Mouse (Mus musculus) c-Kit-positive CD71-negative TER-119-negative erythroid progenitor cells, embryonic 14.5 days (primary cell): ENCODE data around the gene Znhit2.
"Not testable (repeated sequence)": the region's sequence is repeated elsewhere in the genome, so short reads cannot be mapped to it uniquely, and the experiment has no call there.

Experiments used
- DNase-seq: peaks from one replicate; pipeline ENCODE4 v3.0.0-alpha.2; 2013; ENCODE audit warnings: low read depth

The Znhit2 gene

DNA sequence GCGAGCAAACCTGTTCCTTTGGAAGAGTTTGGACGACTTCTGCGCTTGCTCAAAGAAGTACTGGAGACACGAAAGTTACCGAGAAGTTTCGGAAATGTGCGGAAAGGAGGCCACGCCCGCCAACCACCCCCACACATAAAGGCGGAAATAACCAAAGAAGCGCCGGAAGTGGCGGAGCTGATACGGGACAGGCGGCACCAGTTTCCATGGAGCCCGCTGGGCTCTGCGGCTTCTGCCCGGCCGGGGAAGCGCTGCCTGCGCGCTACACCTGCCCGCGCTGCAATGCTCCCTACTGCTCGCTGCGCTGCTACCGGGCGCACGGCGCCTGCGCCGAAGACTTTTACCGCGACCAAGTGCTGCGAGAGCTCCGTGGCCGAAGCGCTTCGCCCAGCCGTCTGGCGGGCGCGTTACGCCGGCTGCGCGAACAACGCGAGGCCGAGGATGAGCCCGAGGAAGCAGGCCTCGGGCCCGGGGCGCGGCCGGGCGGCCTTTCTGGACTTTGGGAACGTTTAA is at the start of gene Znhit2:
TSS of gene Znhit2 (plus strand) at position 172 of the 513 bp plus-strand sequence.
- peak; percentile 92 for DNase-seq

DNA sequence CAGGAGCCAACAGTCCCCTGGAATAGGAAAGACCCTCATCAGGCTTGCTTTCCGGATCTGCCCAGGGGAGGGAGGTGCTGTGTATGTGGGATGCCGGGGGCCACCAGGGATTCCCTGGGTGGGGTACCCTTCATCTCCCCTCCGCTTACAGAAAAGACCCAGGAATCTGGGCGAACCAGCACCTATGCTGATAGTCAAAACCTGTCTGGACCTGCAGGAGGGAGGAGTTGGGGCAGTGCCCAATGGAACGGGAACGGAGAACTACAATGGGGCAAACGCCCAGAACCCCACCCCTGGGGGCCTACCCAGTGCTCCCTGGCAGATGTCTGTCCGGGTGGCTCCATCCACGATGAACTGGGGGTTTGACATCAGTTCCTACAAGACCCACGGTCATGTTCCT is 47.3 kb upstream of the Znhit2 start:
- DNase-seq, result no peak

DNA sequence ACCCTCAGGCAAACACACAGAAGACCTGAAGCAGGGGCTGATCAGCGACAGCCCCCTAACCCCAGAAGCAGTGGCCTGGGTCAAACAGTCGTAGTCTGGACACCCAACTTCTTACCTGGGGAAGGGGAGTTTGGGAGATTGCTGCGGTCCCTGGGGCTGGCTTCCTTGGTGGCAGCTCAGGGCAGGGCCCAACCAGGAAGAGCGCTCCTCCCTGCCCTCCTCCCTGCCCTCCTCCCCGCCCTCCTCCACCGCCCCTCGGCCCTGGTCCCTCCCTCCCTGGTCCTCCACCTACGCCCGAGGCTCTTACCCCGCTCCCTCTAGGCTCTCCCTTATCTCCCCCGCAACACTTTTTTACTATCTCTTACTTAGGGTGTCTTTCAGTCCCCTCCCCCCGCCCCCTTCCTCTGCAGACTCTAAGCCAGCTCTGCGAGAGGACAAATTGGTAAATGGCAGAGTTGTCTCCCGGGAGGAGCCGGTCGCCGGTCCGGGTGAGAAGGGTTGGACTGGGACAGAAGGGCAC is 45.9 kb upstream of the Znhit2 start:
- peak; percentile 52 for DNase-seq

DNA sequence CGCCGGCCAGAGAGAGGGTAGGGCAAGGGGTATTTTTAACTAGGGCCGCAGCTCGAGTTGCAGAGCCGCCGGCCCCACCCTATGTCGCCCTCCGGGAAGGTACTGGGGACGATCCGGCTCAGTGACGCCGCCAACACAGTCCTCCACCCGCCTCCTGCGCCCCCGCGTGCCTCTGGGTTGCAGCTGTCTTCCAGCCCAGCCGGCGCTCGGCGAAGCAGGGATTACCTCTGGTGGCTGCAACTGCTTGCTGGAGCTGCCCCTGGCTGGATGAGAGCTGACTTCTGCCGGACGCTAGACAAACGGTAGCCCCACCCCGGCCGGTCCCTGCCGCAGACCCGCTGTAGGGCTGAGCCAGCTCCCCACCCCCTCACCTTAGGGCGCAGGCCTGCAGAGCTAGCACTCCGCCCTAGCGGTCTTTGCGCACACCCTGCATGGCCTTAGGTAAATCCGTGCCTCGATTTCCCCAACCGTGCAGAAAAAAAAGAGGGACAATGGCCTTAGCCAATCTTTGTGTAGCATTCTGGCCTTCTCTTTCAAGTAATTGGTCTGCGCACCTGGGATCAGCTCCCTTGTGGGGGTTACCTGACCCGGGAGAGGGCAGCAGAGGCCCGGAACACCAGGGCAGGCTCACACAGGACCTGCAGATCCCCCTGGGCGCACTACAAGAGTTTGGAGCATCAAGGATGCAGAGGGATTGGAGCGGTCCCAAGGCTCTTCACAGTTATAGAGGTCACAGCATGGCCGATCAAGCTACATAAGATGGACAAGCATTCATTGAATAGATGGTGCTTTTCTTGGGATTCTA is 45.3 kb upstream of the Znhit2 start, which contains the start of gene Capn1:
TSS of gene Capn1 (minus strand) at position 387 of the 805 bp plus-strand sequence.
- peak; percentile 49 for DNase-seq

DNA sequence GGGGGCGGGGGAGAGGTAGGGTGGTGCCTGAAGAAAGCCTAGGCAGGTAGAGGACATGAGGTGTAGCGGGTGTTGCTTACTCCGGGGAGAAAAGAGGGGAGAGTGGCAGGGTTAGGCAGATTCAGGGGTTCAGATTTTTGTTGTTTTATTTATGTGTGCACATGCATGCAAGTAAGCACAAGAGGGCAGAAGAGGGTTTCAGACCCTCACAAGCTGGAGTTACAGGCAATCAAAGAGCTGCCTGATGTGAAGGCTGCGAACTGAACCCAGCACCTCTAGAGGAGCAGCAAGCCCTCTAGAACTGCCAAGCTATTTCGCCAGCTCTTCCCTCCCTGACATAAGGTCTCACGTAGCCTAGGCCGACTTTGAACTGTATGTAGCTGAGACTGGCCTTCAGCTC is 44.5 kb upstream of the Znhit2 start:
- DNase-seq, result no peak

DNA sequence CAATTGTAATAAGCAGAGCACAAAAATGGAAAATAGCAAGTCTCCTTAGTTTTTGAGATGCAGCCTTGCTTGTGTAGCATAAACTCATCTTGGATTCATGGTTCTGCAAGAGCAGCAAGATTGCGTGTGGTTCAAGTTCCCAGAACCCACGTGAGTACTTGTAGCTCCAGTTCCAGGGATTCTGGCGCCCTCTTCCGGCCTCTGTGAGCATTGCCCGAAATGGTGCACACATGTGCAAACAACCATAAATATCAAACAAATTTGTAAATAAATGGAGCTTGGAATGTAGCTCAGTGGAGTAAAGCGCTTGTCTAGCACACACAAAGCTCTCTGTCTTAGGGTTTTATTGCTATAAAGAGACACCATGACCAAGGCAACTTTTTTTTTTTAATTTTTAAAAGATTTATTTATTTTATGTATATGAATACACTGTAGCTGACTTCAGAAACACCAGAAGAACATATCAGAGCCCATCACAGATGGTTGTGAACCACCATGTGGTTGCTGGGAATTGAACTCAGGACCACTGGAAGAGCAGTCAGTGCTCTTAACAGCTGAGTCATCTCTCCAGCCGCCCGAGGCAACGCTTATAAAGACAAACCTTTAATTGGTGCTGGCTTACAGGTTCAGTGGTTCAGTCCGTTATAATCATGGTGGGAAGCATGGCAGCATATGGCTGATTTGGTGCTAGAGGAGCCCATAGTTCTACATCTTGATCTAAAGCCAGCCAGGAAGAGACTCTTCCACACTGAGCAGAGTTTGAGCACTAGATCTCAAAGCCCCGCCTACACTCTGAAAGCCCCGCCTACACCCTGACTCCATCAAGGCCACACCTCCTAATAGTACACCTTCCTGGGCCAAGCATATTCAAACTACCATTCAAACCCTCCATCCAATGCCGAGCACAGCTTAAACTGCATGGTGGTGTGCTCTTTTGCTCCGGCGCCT is 42.6 kb upstream of the Znhit2 start:
- peak; percentile 88 for DNase-seq

DNA sequence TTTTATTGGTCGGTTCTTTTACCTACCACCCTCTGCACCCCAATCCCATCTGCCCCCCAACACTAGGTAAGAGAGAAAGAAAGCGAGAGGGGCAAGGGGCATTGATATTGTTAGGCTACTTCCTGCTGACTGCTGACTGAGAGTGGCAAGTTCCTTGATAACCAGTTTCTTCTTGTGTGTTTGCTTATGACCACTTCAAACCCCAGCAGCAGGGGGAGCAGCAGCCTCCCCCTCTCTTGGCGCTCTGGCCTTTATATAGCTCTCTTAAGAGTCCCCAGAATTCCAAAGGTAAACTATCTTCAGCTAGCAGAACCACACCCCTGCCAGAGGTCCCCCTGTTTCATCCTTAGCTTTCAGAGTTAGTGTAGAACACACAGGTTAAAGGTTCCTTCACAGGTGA is 40.7 kb upstream of the Znhit2 start:
- no peak for DNase-seq

DNA sequence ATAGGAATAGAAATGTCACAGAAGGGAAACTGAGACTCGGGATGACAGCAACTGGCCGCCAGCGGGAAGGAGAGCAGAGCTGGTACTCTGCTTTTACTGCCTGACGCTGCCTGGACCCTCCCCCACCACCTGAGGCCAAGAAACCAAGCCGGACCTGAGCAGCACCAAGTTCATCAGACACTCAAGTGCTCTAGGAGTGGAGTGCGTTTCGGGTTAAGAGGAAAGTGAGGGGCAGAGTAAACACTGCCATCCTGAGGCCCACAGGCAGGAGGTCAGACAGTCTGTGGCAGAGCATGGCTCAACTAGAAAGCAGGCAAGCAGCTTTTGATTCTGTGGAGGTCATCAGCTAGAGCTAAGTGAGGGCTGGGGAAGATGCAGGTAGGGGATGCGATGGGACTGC is 37.9 kb upstream of the Znhit2 start:
- DNase-seq, result no peak

DNA sequence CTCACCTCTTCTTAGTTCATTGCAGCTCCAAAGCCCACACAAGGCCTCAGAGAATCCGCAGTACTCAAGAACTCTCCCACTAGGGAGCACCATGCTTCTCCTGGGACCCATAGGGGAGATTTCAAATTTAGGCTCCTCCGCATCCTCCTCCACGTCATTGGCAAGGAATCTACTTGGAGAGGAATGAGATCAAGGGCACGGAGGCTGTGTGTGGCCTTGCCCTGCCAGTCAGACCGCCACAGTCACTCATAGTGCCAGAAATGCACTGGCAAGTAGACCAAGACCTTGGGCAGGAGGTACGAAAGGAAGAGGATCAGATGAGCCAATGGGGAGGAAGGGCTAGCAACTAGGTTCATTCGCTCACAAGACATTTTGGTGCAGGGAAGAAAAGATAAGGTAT is 37.1 kb upstream of the Znhit2 start:
- no peak for DNase-seq

DNA sequence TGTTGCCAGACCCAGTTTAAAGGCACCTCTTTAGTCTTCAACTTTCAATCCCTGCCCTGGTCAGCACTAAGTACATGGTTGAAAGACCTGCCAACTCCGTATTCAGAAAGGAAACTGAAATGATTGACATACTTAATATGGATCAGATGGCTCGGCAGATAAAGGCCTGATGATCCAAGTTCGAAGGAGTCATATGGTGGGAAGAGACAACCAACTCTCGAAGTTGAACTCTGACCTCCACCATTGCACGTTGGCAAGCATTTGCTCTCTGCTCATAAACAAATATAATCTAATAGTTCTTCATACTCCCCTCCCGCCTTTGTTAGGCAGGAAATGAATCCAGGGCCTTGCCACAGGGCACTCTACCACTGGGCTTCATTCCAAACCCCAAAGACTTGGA is 32.0 kb upstream of the Znhit2 start:
- no peak for DNase-seq

DNA sequence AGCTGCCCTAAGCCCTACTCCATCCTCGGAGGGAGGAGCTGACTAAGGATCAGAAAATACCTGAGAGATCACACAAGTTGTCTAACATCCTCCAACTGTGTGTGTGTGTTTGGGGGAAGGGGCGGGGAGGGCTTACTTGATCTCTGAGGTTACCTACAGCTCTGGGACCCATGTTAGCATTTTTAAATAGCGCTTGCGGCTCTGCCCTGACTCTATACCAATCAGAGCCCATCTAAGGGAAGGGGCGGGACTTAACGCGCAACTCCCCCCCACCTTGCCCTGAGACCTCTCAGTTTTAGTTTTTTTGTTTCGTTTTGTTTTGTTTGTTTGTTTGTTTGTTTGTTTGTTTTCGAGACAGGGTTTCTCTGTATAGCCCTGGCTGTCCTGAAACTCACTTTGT is 31.6 kb upstream of the Znhit2 start:
- no peak for DNase-seq

DNA sequence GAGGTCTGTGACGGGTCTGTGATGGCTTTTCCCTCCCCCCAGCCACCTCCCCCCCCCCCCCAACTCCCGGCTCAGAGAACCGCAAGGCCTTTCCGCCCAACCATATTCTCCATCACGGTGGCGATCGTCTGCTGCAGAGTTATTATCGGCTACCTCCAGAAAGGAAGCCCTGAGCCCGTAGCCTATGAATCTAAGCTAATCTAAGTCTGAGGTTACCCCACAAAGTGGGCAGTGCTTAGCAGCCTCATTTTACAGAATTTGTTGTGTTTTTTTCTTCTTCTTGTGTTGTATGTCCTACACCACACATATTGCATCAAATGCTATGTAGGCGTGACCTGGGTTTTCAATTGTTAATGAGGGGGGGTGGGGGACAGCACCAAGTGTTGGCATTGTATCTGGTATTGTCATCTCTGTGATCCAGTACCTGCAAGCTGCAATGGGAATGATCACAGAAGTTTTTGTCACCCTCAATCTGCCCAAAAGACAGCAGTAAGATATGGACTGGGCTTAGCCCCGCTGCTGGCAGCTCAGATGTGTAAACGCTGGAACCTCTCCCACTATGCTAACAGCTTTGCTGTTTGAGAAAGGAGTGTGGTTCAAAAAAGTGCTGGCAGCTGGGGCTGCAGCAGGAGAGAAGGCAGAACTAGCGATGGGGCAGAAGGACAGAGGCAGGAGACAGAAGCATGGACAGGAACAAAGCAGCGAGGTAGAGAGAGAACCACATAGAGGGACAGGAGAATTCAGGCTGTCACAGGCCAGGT is 30.3 kb upstream of the Znhit2 start:
- no peak for DNase-seq

DNA sequence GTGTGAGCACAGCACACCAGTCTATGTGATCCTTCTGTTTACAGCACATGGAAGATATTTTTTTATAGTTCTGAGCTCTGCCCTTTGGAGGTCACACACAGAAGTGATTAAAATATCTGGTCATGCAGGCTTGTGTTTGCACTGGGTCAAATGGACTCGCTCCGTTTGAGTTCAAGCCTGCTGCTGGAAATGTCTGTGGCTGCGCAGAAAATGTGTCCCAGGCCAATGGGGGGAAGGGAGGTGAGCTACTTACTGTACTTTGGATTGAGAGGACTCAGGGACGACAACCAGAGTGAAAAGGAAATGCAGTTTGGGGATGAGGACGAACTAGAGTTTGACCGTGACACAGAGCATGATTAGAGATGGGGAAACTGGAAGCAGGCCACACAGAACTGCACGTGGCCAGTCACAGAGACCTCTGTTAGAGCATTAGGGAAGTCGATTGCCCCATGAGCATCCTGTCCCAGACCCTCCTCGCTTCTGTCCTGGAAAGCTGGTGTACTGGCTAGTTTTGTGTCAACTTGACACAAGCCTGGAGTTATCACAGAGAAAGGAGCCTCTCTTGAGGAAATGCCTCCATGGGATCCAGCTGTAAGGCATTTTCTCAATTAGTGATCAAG is 24.9 kb upstream of the Znhit2 start:
- no peak for DNase-seq

DNA sequence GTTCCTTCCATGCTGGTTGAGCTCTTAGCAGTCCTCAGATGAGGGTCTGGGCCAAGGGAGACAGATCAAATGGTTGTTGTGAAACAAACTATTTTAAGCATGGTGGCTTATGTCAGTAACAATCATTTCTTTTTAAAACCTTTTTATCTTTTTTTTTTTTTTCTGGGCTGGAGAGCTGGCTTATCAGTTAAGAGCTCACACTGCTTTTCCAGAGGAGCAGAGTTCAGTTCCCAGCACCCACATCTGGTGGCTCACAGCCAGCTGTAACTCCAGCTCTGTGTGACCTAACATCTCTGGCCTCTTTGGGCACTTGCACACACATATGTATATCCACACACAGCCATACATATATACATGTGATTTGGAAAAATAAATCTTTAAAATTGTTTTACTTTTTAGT is 23.3 kb upstream of the Znhit2 start:
- DNase-seq, result no peak

DNA sequence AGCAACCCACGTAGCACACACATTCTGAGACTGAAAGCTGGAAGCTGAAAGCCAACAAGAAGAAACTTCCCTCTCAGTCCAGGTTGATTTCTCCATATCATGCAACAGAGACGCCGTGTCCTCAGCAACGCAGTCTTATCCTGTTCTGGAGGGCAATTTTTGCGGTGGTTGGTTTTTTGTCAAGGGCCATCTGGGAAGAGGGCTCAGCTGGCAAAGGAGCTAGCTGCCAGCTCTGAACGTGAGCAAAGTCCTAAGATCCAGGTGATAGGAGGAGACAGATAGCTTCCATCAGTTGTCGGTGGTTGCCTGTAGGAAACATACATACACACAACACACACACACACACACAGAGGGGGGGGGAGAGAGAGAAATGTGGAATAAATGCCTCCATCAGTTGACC is 22.7 kb upstream of the Znhit2 start:
- DNase-seq, result no peak

DNA sequence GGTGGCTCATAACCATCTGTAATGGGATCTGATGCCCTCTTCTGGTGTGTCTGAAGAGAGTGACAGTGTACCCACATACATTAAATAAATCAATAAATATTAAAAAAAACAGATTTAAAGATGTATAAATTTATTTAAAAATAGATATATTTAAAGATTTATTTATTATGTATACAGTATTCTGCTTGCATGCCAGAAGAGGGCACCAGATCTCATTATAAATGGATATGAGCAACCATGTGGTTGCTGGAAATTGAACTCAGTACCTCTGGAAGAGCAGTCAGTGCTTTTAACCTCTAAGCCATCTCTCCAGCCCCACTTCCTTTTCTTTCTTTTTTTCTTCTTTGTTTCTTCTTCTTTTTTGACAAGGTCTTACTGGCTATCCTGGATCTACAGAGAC is 21.0 kb upstream of the Znhit2 start:
- no peak for DNase-seq

DNA sequence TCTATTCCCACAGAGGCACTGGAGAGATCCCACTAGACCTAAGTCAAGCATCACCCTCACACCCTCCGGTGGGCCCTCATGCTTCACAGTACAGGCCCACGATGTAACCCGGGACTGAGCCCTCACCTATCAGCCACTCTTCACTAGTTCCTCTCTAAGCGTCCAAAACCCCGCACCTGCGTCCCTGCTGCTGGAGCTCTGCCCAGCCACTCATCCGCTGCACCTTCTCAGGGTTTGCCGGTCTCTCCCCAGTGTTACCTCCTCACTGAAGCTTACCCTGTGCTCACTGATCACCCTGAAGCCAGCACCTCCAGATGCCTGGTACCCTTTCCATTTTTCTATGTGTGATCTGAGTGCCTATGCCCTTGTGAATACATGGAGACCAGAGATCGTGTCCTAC is 18.7 kb upstream of the Znhit2 start:
- no peak for DNase-seq

DNA sequence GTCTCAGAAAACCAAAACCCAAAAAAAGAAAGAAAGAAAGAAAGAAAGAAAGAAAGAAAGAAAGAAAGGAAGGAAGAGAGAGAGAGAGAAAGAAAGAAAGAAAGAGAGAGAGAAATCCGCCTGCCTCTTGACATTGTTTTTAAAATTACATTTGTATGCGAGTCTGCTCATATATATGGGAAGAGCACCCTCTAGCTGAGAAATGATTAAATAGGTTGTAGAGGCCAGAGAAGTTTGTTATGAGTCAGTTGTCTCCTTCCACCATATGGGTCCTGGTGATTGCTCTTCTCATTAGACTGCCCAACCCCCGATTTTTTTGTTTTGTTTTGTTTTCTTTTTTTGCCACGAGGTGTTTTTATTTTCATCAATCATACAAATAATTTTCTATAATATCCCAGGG is 16.9 kb upstream of the Znhit2 start:
- not testable (repeated sequence) for DNase-seq

DNA sequence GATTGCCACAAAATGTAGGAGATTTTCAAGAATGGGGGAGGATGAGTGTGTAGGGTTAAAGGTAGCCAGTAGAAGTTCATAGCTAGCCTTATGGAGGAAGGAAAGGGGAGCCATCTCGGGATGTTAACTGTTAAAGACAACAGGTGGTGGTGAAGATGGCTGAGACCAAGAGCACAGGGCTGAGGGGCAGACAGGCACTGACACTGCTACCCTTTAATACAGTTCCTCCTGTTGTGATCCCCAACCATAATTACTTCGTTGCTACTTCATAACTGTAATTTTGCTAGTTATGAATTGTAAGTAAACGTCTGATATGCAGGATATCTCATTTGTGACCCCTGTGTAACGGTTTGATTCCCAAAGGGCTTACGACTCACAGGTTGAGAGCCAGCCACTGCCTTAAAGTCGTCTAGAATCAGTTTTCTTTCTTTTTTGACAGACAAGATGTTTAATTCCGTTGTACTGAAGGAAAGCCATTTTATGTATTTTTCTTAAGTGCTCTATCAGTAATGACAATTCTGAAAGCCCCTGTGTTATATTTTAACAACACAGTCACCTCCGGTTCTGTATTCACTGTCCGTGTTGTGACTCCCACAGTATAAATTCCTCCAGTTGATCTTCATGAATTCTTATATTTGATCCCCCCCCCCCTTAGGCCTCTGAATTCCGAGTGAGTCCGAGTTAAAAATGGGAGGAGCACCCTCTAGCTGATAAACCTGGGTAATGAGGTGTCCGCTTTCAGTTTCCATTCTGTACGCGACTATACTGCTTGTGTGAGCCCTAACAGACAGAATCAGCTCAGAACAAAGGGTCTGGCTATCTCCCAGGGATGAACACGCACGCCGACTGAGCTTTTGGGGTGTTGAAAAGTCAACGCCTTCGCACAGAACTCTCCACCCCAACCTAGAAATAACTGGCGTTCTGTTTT is 15.4 kb upstream of the Znhit2 start:
- no peak for DNase-seq
